Mouse (Mus musculus) limb, embryonic 14.5 days (tissue): ENCODE data around the gene Pappa2. TPM values are rescaled to one million over a fixed set of nuclear protein-coding genes. Genes with fewer than 3 reads are reported as not detected.

ENCODE experiments used
- ATAC-seq: fragments of 200-750 bp; cut with Nextera tagmentation; 2 replicates; pipeline ENCODE4 v1.8.0; 2017; ENCODE audit warnings: low read depth, moderate number of reproducible peaks, moderate TSS enrichment; ENCODE audit not compliant: low FRiP score
- DNase-seq: peaks from one replicate; pipeline ENCODE4 v3.0.0-alpha.2; 2015; ENCODE audit warnings: low spot score
- H3K27ac ChIP-seq: fragments of 300-500 bp; sonication (generic); replicated peaks from 2 replicates; pipeline ENCODE4 v1.5.1; 2014; ENCODE audit warnings: low read depth, mild to moderate bottlenecking, low read length, moderate library complexity, mixed read lengths
- H3K27me3 ChIP-seq: fragments of 300-500 bp; sonication (generic); 2 replicates; pipeline ENCODE4 v1.6.1; 2014; ENCODE audit warnings: low read length, mixed read lengths; ENCODE audit not compliant: control insufficient read depth, insufficient read depth
- H3K36me3 ChIP-seq: fragments of 300-500 bp; sonication (generic); 2 replicates; pipeline ENCODE4 v1.6.1; 2014; ENCODE audit warnings: mild to moderate bottlenecking, low read length, moderate library complexity, mixed read lengths; ENCODE audit not compliant: control insufficient read depth, insufficient read depth
- H3K4me1 ChIP-seq: fragments of 300-500 bp; sonication (generic); 2 replicates; pipeline ENCODE4 v1.6.1; 2014; ENCODE audit warnings: antibody characterized with exemption, low read length, mixed read lengths; ENCODE audit not compliant: control insufficient read depth, insufficient read depth
- H3K4me2 ChIP-seq: fragments of 300-500 bp; sonication (generic); replicated peaks from 2 replicates; pipeline ENCODE4 v1.6.1; 2014; ENCODE audit warnings: low read depth, mild to moderate bottlenecking, low read length, moderate library complexity; ENCODE audit not compliant: severe bottlenecking
- H3K4me3 ChIP-seq: fragments of 300-500 bp; sonication (generic); replicated peaks from 2 replicates; pipeline ENCODE4 v1.5.1; 2014; ENCODE audit warnings: low read length
- H3K9ac ChIP-seq: fragments of 300-500 bp; sonication (generic); 2 replicates; pipeline ENCODE4 v1.6.1; 2014; ENCODE audit warnings: mild to moderate bottlenecking, low read depth, low read length, moderate library complexity; ENCODE audit not compliant: severe bottlenecking
- H3K9me3 ChIP-seq: fragments of 300-500 bp; sonication (generic); 2 replicates; pipeline ENCODE4 v1.6.1; 2016; ENCODE audit warnings: low read length; ENCODE audit not compliant: control insufficient read depth
- POLR2A ChIP-seq: fragments of 200-500 bp; IDR thresholded peaks from 2 replicates; pipeline ENCODE4 v1.8.0; 2012; ENCODE audit warnings: inconsistent platforms, mild to moderate bottlenecking, moderate library complexity, borderline replicate concordance; ENCODE audit not compliant: insufficient read depth, insufficient read length; ENCODE audit errors: extremely low read depth
- WGBS: fragments of 180-500 bp; shearing (Covaris S2); extraction: QIAGEN DNeasy Blood & Tissue Kit; methylation state at CpG from one replicate; pipeline ENCODE4 v1.1.7; 2014; 5-methylcytosine and 5-hydroxymethylcytosine counted together
- polyA plus RNA-seq, 2 experiments: library from polyadenylated mRNA; depleted of rRNA in 1 of 2; stranded (reverse) in 1 of 2; unstranded in 1 of 2; fragments of >200 nt; fragmentation: Nextera tagmentation in 1 of 2; extraction: Ambion mirVana in 1 of 2; gene quantifications; 2 replicates each; pipeline versions ENCODE4 v1.2.1 to v1.2.3; 2012 to 2014

Gene Pappa2
- polyA plus RNA-seq, 2 experiments: 3.8 to 5.2 TPM

GRCm38 (mm10) chr1:158732868-158733496 lies 247.3 kb downstream of the Pappa2 start:
- no peaks in the 10 kb centered on the region for H3K9me3 ChIP-seq
- no peaks in the 10 kb centered on the region for H3K36me3 ChIP-seq
- no peak overlapping the region for H3K27ac ChIP-seq
- no peak overlapping the region for H3K4me2 ChIP-seq
- 0 out of 2 replicates have a peak, but pooled peaks cover 4% of the 10 kb centered on the region for H3K27me3 ChIP-seq
- DNase-seq (peak; percentile 17), ATAC-seq (peak; percentile 82)
- no peak for TF ChIP-seq POLR2A
- no peak overlapping the region for H3K9ac ChIP-seq
- H3K4me1 ChIP-seq: no peaks in the 10 kb centered on the region; the same call in 1 of the 2 replicates
- no peak overlapping the region for H3K4me3 ChIP-seq
- 64% methylated on average over 4 of the region's 4 CpGs for WGBS

GRCm38 (mm10) chr1:158713301-158714095 lies 266.8 kb downstream of the Pappa2 start:
- Histone ChIP-seq H3K4me2 (no peak overlapping the region), H3K4me3 (no peak overlapping the region), H3K9ac (no peak overlapping the region), H3K9me3 (no peaks in the 10 kb centered on the region), H3K27me3 (no peaks in the 10 kb centered on the region), H3K27ac (no peak overlapping the region), H3K36me3 (no peaks in the 10 kb centered on the region), H3K4me1 (no peaks in the 10 kb centered on the region)
- TF ChIP-seq POLR2A: no peak
- DNase-seq: peak; percentile 35
- 35% methylated on average over 5 of the region's 5 CpGs for WGBS
- no peak for ATAC-seq

GRCm38 (mm10) chr1:158701336-158701735 lies 279.0 kb downstream of the Pappa2 start:
- no peaks in the 10 kb centered on the region for H3K9me3 ChIP-seq
- H3K4me2 ChIP-seq: no peak overlapping the region
- no peak for TF ChIP-seq POLR2A
- no peak overlapping the region for H3K27ac ChIP-seq
- H3K4me3 ChIP-seq: no peak overlapping the region
- DNase-seq: no peak
- no peaks in the 10 kb centered on the region for H3K4me1 ChIP-seq
- no peak for ATAC-seq
- no peaks in the 10 kb centered on the region for H3K36me3 ChIP-seq
- H3K9ac ChIP-seq: no peak overlapping the region
- H3K27me3 ChIP-seq: no peaks in the 10 kb centered on the region
- WGBS: 88% methylated on average over 1 of the region's 1 CpGs

- 81% methylated on average over 2 of the region's 2 CpGs for whole genome bisulfite sequencing
- no peak overlapping the region for H3K4me2 ChIP-seq
- H3K4me3 ChIP-seq: no peak overlapping the region
- no peaks in the 10 kb centered on the region for H3K9me3 ChIP-seq
- H3K4me1 ChIP-seq: no peaks in the 10 kb centered on the region
- DNase-seq: no peak
- TF ChIP-seq POLR2A: no peak
- no peak for ATAC-seq
- H3K36me3 ChIP-seq: no peaks in the 10 kb centered on the region
- no peak overlapping the region for H3K27ac ChIP-seq
- H3K27me3 ChIP-seq: no peaks in the 10 kb centered on the region
- H3K9ac ChIP-seq: no peak overlapping the region
These were observed 280.1 kb downstream of the Pappa2 start for GRCm38 (mm10) chr1:158700147-158700546.

- no peak overlapping the region for H3K4me3 ChIP-seq
- DNase-seq (no peak), ATAC-seq (no peak; the same call in 1 of the 2 replicates)
- H3K9me3 ChIP-seq: no peaks in the 10 kb centered on the region
- H3K4me1 ChIP-seq: no peaks in the 10 kb centered on the region
- WGBS: 71% methylated on average over 2 of the region's 2 CpGs
- no peaks in the 10 kb centered on the region for H3K36me3 ChIP-seq
- TF ChIP-seq POLR2A: no peak
- no peak overlapping the region for H3K4me2 ChIP-seq
- H3K27ac ChIP-seq: no peak overlapping the region
- H3K9ac ChIP-seq: no peak overlapping the region
- H3K27me3 ChIP-seq: no peaks in the 10 kb centered on the region
These were observed 281.0 kb downstream of the Pappa2 start for GRCm38 (mm10) chr1:158699276-158699675.
